Mouse (Mus musculus) kidney, postnatal 4 days (tissue): ENCODE measurements around the gene Greb1.
A peak's percentile ranks its signal among the peaks of the same experiment; 100 is the strongest.

Experiments used
- DNase-seq, 2 experiments: peaks; one replicate each; pipeline ENCODE4 v3.0.0; 2021; ENCODE audit warnings: mixed read lengths in 2 of 2

Gene Greb1

GRCm38 (mm10) chr12:16803956-16804430, 3.3 kb upstream of the Greb1 start:
- DNase-seq, result no peak

GRCm38 (mm10) chr12:16803237-16803955, 2.7 kb upstream of the Greb1 start:
- DNase-seq, result peak in 1 of 2 experiments; percentile 14

- DNase-seq, result no peak
Observed at GRCm38 (mm10) chr12:16800959-16801315, 251 bp upstream of the Greb1 start.

- DNase-seq, result no peak
Observed at GRCm38 (mm10) chr12:16799928-16800258, 793 bp downstream of the Greb1 start.

- no peak for DNase-seq
Observed at GRCm38 (mm10) chr12:16798894-16799293, 1.8 kb downstream of the Greb1 start.

- DNase-seq, result no peak
Observed at GRCm38 (mm10) chr12:16795781-16796180, 4.9 kb downstream of the Greb1 start.

GRCm38 (mm10) chr12:16793371-16793770, 7.3 kb downstream of the Greb1 start:
- DNase-seq, result no peak

GRCm38 (mm10) chr12:16790456-16790855, 10.2 kb downstream of the Greb1 start:
- DNase-seq, result no peak

- no peak for DNase-seq
Observed at GRCm38 (mm10) chr12:16789756-16790155, 10.9 kb downstream of the Greb1 start.

- DNase-seq, result no peak
Observed at GRCm38 (mm10) chr12:16789199-16789598, 11.5 kb downstream of the Greb1 start.

- DNase-seq, result no peak
Observed at GRCm38 (mm10) chr12:16788600-16788999, 12.1 kb downstream of the Greb1 start.

- no peak for DNase-seq
Observed at GRCm38 (mm10) chr12:16781034-16781746, 19.5 kb downstream of the Greb1 start.

GRCm38 (mm10) chr12:16780320-16780719, 20.4 kb downstream of the Greb1 start:
- no peak for DNase-seq

GRCm38 (mm10) chr12:16779165-16779564, 21.5 kb downstream of the Greb1 start:
- no peak for DNase-seq

GRCm38 (mm10) chr12:16778523-16778922, 22.2 kb downstream of the Greb1 start:
- no peak for DNase-seq

GRCm38 (mm10) chr12:16775351-16775750, 25.3 kb downstream of the Greb1 start:
- DNase-seq, result no peak

GRCm38 (mm10) chr12:16774605-16775004, 26.1 kb downstream of the Greb1 start:
- peak in 1 of 2 experiments; percentile 32 for DNase-seq

GRCm38 (mm10) chr12:16769601-16770165, 31.0 kb downstream of the Greb1 start:
- DNase-seq, result no peak

- no peak for DNase-seq
Observed at GRCm38 (mm10) chr12:16768711-16769110, 32.0 kb downstream of the Greb1 start.

GRCm38 (mm10) chr12:16768251-16768650, 32.4 kb downstream of the Greb1 start:
- no peak for DNase-seq

GRCm38 (mm10) chr12:16764776-16765445, 35.8 kb downstream of the Greb1 start:
- DNase-seq, result no peak

GRCm38 (mm10) chr12:16763649-16764422, 36.9 kb downstream of the Greb1 start:
- no peak for DNase-seq

GRCm38 (mm10) chr12:16761461-16761860, 39.2 kb downstream of the Greb1 start:
- DNase-seq, result no peak
